Mouse (Mus musculus) ES-E14 (cell line): Measurements from ENCODE around the gene Hacd2.

Source experiments
- CHD2 ChIP-seq: IDR thresholded peaks from 2 replicates; pipeline ENCODE4 v1.6.1; 2014; ENCODE audit warnings: mild to moderate bottlenecking, low read depth, low read length, inconsistent platforms
- HCFC1 ChIP-seq: IDR thresholded peaks from 2 replicates; pipeline ENCODE4 v1.6.1; 2012; ENCODE audit warnings: low read length, inconsistent platforms, borderline replicate concordance; ENCODE audit not compliant: insufficient read depth
- MAFK ChIP-seq: IDR thresholded peaks from 2 replicates; pipeline ENCODE4 v1.6.1; 2014; ENCODE audit warnings: mild to moderate bottlenecking, low read depth, low read length, inconsistent platforms; ENCODE audit not compliant: insufficient read depth
- ZC3H11A ChIP-seq: IDR thresholded peaks from 2 replicates; pipeline ENCODE4 v1.6.1; 2012; ENCODE audit warnings: low read depth, mild to moderate bottlenecking, inconsistent platforms, low read length, borderline replicate concordance
- ZNF384 ChIP-seq: IDR thresholded peaks from 2 replicates; pipeline ENCODE4 v1.6.1; 2012; ENCODE audit warnings: low read depth, low read length, inconsistent platforms

GRCm38 (mm10) chr16:35016491-35016890 lies 5.7 kb upstream of the Hacd2 start:
- TF ChIP-seq ZC3H11A (no peak), CHD2 (no peak), HCFC1 (no peak), MAFK (no peak), ZNF384 (no peak)
